Mouse (Mus musculus): Measurements from ENCODE around the gene Gtf2h3. TPM values are rescaled to one million over a fixed set of nuclear protein-coding genes. Genes with fewer than 3 reads are reported as not detected.
"Not testable (repeated sequence)": the region's sequence is repeated elsewhere in the genome, so short reads cannot be mapped to it uniquely, and the experiment has no call there.

Gtf2h3 gene
- total RNA-seq, 1 experiment from 2014 or later = 80.4 TPM

DNA sequence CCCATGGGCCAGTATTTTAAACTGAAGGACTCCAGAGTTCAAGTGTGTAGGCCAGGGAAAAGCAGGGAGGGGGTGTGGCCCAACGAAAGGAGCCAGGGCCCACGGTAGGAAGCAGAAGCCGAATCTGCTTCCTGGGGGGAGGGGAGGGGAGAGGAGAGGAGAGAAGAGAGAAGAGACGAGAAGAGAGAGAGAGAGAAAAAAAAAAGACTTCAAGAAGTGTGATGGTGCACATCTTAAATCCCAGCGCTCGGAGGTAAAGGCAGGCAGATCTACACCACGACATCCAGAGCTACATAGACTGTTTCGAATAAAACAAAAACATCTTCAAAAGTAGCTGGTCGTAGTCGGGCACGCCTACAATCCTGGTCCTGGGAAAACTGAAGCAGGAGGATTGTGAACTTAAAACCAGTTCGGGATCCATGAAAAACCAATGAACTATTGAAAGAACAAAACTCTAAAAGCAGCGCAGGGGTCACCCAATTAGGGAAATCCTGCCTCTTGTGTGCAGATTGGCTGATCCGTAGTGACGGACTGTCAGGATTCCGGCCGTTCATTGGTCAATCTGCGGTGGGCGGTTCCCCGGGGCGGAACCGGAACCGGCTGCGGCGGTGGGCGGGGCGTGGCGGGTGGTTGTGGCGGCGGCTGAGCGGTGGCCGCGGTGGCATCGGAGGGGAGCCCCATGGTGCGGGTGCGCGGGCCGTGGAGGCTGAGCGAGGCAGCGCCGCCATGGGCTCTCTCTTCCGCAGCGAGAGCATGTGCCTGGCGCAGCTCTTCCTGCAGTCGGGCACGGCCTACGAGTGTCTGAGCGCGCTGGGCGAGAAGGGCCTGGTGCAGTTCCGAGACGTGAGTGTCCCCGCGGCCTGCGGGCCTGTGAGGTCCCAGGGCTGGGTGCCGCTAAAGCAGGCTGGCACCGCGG lies 49.8 kb downstream of the Gtf2h3 start, which contains the start of gene Atp6v0a2:
Gene Atp6v0a2 (plus strand): TSS at position 129 of the 916 bp plus-strand sequence.
- ATAC-seq (replicated peaks in 1 of 2; ENCODE audit: insufficient read depth in 1 of 2, low FRiP score in 2 of 2, low TSS enrichment in 1 of 2, low read depth in 1 of 2, poor library complexity in 2 of 2, severe bottlenecking in 2 of 2) = peak; percentile 91 to 98

DNA sequence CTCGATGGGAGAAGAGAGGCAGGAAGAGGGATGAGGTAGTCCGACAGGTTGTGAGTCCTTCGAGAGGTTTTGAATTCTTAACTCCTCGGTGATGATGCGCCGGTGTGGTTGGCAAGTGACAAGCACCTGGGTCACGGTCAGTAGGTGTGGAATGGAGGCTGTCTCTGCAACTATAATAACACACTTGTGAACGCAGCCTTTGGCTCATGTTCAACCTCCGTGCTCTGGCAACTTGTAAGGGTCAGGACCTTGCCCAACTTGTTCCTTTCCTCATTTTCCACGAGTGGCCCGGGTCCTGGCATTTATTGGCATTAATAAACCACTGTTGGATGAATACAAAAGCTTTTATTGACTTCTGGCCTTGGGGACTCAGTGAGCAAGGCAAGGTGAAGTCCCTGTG lies 50.7 kb downstream of the Gtf2h3 start:
- ATAC-seq (replicated peaks in 1 of 2; ENCODE audit: insufficient read depth in 1 of 2, low FRiP score in 2 of 2, low TSS enrichment in 1 of 2, low read depth in 1 of 2, poor library complexity in 2 of 2, severe bottlenecking in 2 of 2) = no peak

DNA sequence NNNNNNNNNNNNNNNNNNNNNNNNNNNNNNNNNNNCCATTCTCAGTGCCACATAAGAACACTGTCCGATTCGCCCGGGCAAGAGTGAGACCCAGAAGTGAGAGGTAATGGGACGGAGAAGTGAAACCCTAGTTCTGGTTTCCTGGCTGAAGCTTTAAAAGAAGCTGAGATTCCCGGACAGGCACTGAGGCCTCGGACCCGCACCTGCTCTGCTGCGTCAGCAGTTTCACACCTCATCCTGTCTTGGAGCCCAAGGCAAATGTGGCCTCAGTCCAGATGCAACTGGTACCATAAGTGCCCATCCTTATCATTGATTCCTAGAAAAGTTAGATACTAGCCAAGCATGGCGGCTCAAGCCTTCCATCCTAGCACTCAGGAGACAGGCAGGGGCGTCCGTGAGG lies 52.7 kb downstream of the Gtf2h3 start:
- ATAC-seq (replicated peaks in 1 of 2; ENCODE audit: insufficient read depth in 1 of 2, low FRiP score in 2 of 2, low TSS enrichment in 1 of 2, low read depth in 1 of 2, poor library complexity in 2 of 2, severe bottlenecking in 2 of 2) = no peak

DNA sequence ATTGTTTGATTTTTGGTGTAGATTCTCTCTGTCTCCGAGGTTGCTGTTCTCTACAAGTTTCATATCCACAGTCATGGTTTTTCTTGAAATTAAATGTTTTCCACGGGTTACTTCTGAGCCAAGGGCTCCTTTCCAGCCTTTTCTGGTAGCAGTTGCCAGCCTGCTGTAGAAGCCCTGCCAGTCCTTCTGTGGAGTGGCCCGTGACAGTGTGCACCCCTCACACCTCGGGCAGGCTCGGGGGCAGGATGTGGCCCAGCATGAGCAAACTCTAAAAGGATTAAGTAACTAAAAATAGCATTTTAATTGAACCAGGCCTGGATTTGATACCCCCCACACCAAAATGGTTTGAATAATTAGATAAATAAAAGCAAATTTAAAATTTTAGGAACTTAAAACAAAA lies 53.5 kb downstream of the Gtf2h3 start:
- no peak for ATAC-seq (replicated peaks in 1 of 2; ENCODE audit: insufficient read depth in 1 of 2, low FRiP score in 2 of 2, low TSS enrichment in 1 of 2, low read depth in 1 of 2, poor library complexity in 2 of 2, severe bottlenecking in 2 of 2)

DNA sequence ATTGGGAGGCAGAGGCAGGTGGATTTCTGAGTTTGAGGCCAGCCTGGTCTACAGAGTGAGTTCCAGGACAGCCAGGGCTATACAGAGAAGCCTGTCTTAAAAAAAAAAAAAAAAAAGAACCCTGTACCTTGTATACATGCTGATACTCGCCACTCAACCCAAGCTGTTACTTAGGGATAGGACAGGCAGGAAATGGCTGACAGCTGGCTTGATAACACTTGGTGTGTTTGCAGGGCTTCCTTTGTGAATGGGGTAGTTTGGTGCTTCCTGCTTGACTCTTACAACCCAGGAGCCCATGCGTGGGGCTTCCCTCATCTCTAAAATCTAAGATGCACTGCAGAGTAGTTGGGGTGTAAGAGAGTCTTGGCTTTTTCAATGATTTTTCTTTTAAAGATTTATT lies 54.5 kb downstream of the Gtf2h3 start:
- ATAC-seq (replicated peaks in 1 of 2; ENCODE audit: insufficient read depth in 1 of 2, low FRiP score in 2 of 2, low TSS enrichment in 1 of 2, low read depth in 1 of 2, poor library complexity in 2 of 2, severe bottlenecking in 2 of 2) = no peak

DNA sequence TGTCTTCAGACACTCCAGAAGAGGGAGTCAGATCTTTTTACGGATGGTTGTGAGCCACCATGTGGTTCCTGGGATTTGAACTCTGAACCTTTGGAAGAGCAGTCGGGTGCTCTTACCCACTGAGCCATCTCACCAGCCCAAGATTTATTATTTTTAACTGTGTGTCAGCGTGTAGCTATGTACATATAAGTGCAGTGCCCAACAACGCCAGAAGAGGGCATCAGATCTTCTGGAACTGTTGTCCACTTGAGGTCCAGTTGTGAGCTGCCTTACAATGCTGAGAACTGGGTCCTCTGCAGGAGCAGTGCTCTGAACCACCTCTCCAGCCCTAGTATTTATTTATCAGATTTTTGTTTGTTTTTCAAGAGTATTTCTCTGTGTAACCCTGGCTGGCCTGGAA lies 56.1 kb downstream of the Gtf2h3 start:
- ATAC-seq (replicated peaks in 1 of 2; ENCODE audit: insufficient read depth in 1 of 2, low FRiP score in 2 of 2, low TSS enrichment in 1 of 2, low read depth in 1 of 2, poor library complexity in 2 of 2, severe bottlenecking in 2 of 2) = not testable (repeated sequence)

DNA sequence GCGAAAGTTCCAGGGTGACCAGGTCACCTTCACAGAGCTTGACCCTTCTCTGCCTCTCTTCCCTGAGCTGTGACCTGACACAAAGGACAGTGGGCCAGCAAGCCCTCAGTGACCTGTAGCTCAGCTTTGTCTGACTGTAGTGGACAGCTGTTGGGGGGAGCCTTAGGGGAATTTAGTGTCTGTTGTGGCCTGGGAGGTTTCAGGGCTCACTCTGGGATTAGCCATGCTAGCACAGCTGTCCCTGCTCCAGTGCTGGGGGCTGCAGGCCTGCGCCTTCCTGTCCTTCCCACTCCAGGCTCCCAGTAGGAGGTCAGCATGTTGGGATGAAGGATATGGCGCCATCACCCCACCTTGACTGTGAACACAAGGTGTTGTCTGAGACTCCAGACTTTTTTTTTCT lies 57.2 kb downstream of the Gtf2h3 start:
- no peak for ATAC-seq (replicated peaks in 1 of 2; ENCODE audit: insufficient read depth in 1 of 2, low FRiP score in 2 of 2, low TSS enrichment in 1 of 2, low read depth in 1 of 2, poor library complexity in 2 of 2, severe bottlenecking in 2 of 2)

DNA sequence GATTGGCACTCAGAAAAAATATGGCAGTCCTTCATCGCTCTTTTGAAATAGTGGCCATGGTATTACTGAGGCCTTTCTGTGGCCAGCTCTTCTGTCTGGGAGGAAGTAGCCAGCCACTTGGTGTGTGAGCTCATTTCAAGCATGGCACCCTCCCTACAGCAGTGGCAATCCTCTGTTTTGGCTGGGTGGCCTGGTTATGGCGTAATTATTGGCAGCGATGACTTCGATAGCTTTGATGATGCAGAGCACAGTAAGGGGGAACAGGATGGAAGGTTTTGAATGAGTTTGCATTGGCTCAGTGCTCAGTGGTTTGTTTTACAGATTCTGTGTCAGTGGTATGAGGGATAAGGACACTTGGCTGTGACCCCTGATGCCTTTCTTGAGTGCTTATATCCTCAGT lies 57.8 kb downstream of the Gtf2h3 start:
- no peak for ATAC-seq (replicated peaks in 1 of 2; ENCODE audit: insufficient read depth in 1 of 2, low FRiP score in 2 of 2, low TSS enrichment in 1 of 2, low read depth in 1 of 2, poor library complexity in 2 of 2, severe bottlenecking in 2 of 2)

DNA sequence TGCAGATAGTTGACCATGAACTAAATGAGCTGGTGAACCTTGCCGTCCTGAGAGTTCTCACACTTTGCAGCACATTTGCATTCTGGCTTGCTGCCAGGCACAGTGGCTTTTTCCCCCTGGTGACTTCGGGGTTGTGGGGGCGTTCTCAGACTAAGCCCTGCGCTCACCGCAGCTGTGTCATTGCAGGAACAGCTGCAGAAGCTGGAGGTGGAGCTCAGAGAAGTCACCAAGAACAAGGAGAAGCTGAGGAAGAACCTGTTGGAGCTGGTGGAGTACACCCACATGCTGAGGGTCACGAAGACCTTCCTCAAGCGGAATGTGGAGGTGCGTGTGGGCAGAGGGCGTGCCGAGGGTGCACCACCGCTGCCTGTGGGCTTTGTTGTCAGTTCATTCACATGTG lies 58.4 kb downstream of the Gtf2h3 start:
- no peak for ATAC-seq (replicated peaks in 1 of 2; ENCODE audit: insufficient read depth in 1 of 2, low FRiP score in 2 of 2, low TSS enrichment in 1 of 2, low read depth in 1 of 2, poor library complexity in 2 of 2, severe bottlenecking in 2 of 2)

DNA sequence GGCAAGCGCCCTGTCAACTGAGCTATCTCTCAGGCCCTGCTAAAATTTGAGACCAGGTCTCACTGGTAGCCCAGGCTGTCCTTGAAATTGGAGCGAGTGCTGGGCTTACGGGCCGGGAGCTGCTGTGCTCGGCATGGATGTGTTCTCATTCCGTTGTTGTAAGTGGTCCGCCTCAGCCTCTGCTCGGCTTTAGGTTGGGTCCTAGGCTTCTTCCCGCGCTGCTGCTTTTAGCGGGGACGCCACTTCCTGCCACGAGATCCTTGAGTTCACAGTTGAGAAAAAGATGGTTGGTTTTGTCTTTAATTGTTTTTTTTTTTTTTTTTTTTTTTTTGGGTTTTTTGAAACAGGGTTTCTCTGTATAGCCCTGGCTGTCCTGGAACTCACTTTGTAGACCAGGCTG lies 58.9 kb downstream of the Gtf2h3 start:
- ATAC-seq (replicated peaks in 1 of 2; ENCODE audit: insufficient read depth in 1 of 2, low FRiP score in 2 of 2, low TSS enrichment in 1 of 2, low read depth in 1 of 2, poor library complexity in 2 of 2, severe bottlenecking in 2 of 2) = no peak

Other genes with a start within 250 kb of the Gtf2h3 start
- gene Cdk2ap1, start 216.1 kb upstream of the Gtf2h3 start, total RNA-seq (2017) = 166 and 167 TPM in 2 replicates
- gene Sbno1, start 153.1 kb upstream of the Gtf2h3 start, total RNA-seq (2017) = 233 and 245 TPM in 2 replicates
- gene Kmt5a, start 139.2 kb upstream of the Gtf2h3 start, total RNA-seq (2017) = 99.1 and 120 TPM in 2 replicates
- 45.7 and 62.1 TPM in 2 replicates for gene Rilpl2, start 100.8 kb upstream of the Gtf2h3 start, total RNA-seq (2017)
- 4.8 and 7.4 TPM in 2 replicates for gene Snrnp35, start 96.0 kb upstream of the Gtf2h3 start, total RNA-seq (2017)
- 6.0 and 9.5 TPM in 2 replicates for gene Rilpl1, start 47.7 kb upstream of the Gtf2h3 start, total RNA-seq (2017)
- gene Tmed2, start 38.4 kb upstream of the Gtf2h3 start, total RNA-seq (2017) = 482 and 912 TPM in 2 replicates
- gene Ddx55, start 26.3 kb upstream of the Gtf2h3 start, total RNA-seq (2017) = 16.0 and 16.4 TPM in 2 replicates
- 26.4 and 37.7 TPM in 2 replicates for gene Eif2b1, start within 50 bp of the Gtf2h3 start, total RNA-seq (2017)
- 18.4 and 22.1 TPM in 2 replicates for gene Atp6v0a2, start 49.4 kb downstream of the Gtf2h3 start, total RNA-seq (2017)
- not detected in 2 replicates for gene Dnah10, start 145.9 kb downstream of the Gtf2h3 start, total RNA-seq (2017)

Measured in hematopoietic stem cell, adult 5-6 weeks (primary cell).